11 mouse cellular contexts compared by ENCODE assay signal in genomic region chr8:61615711-61616697, GRCm38 (mm10).
DNase-seq lines count a peak whose midpoint lies in the region; ATAC-seq and TF ChIP-seq lines count a peak whose summit lies in the region.
"Had no signal": no experiment of that assay in that cellular context is flagged by ENCODE, and none has a peak within 500 bp of the region (broad histone marks: within the 10 kb centered on the region; RNA-seq: fewer than 3 reads in every experiment).

No protein-coding gene starts in this region.

- no peaks in the 10 kb centered on the region for H3K4me1 ChIP-seq in lung, embryonic 15.5 days
- H3K4me1 ChIP-seq in limb, embryonic 12.5 days (replicated peaks), result peaks cover 19% of the 10 kb centered on the region
- no peaks in the 10 kb centered on the region for H3K4me1 ChIP-seq in forebrain, embryonic 16.5 days (replicated peaks; ENCODE audit: control insufficient read depth, insufficient read depth, low read length)

- no peaks in the 10 kb centered on the region for H3K27me3 ChIP-seq in lung, embryonic 15.5 days
- H3K27me3 ChIP-seq in limb, embryonic 12.5 days, result no peaks in the 10 kb centered on the region
- no peaks in the 10 kb centered on the region for H3K27me3 ChIP-seq in forebrain, embryonic 16.5 days (replicated peaks; ENCODE audit: control insufficient read depth, insufficient read depth, low read length)
- H3K27me3 ChIP-seq: CH12.LX had no signal

- no peak for TF ChIP-seq CTCF in layer of hippocampus, adult 2 months (conservative IDR thresholded peaks at IDR 0.05)

- H3K4me2 ChIP-seq in lung, embryonic 15.5 days, result no peak overlapping the region
- H3K4me2 ChIP-seq in limb, embryonic 12.5 days, result no peak overlapping the region
- no peak overlapping the region for H3K4me2 ChIP-seq in forebrain, embryonic 16.5 days (ENCODE audit: low read length)

- no peaks in the 10 kb centered on the region for H3K36me3 ChIP-seq in lung, embryonic 15.5 days
- peaks cover 6% of the 10 kb centered on the region; the same call in 1 of the 2 replicates for H3K36me3 ChIP-seq in limb, embryonic 12.5 days
- no peaks in the 10 kb centered on the region for H3K36me3 ChIP-seq in forebrain, embryonic 16.5 days (ENCODE audit: control insufficient read depth, insufficient read depth)

- 43% methylated on average over 9 of the region's 9 CpGs for WGBS in lung, embryonic 15.5 days
- WGBS in limb, embryonic 12.5 days, result 70% methylated on average over 9 of the region's 9 CpGs
- WGBS in forebrain, embryonic 16.5 days, result 78% methylated on average over 9 of the region's 9 CpGs

- intact Hi-C loops in left cerebral cortex, postnatal 10 days (cut with DNase I), result no loop called here

- no peak overlapping the region for H3K9ac ChIP-seq in lung, embryonic 15.5 days
- no peak overlapping the region for H3K9ac ChIP-seq in limb, embryonic 12.5 days (replicated peaks)
- no peak overlapping the region for H3K9ac ChIP-seq in forebrain, embryonic 16.5 days (replicated peaks; ENCODE audit: low read depth, low read length)

- H3K27ac ChIP-seq in lung, embryonic 15.5 days, result peak overlapping the region; percentile 56; the same call in 1 of the 2 replicates
- H3K27ac ChIP-seq in limb, embryonic 12.5 days, result 0 out of 2 replicates have a peak overlapping the region, but pooled peaks have one; percentile 29
- no peak overlapping the region for H3K27ac ChIP-seq in forebrain, embryonic 16.5 days (ENCODE audit: low read length)
- H3K27ac ChIP-seq in layer of hippocampus, adult 2 months, result no peak overlapping the region

- ATAC-seq in lung, embryonic 15.5 days (ENCODE audit: borderline replicate concordance, extremely low read depth, low FRiP score, low TSS enrichment), result peak; percentile 51; the same call in 1 of the 2 replicates
- ATAC-seq in common myeloid progenitor, adult 5-6 weeks (replicated peaks; ENCODE audit: low read depth, poor library complexity, severe bottlenecking), result peak; percentile 93
- ATAC-seq in limb, embryonic 12.5 days (ENCODE audit: insufficient number of reproducible peaks, insufficient read depth, low FRiP score, low TSS enrichment, low read depth), result no peak
- ATAC-seq in megakaryocyte progenitor cell, adult 5-6 weeks (replicated peaks; ENCODE audit: poor library complexity), result peak; percentile 95
- ATAC-seq in forebrain, embryonic 16.5 days, result no peak

- no peak overlapping the region for H3K4me3 ChIP-seq in lung, embryonic 15.5 days
- H3K4me3 ChIP-seq in limb, embryonic 12.5 days (replicated peaks), result no peak overlapping the region
- no peak overlapping the region for H3K4me3 ChIP-seq in forebrain, embryonic 16.5 days (replicated peaks; ENCODE audit: low read length)
- H3K4me3 ChIP-seq in layer of hippocampus, adult 2 months, result no peak overlapping the region

- DNase-seq in lung, postnatal 25 days (ENCODE audit: low spot score), result no peak
- no peak for DNase-seq in left cerebral cortex, postnatal 10 days (ENCODE audit: extremely low spot score in 1 of 2, low spot score in 2 of 2)
- no peak for DNase-seq in layer of hippocampus, adult 2 months (ENCODE audit: low spot score in 2 of 2)
- DNase-seq: cerebellum, postnatal 36 days; kidney, postnatal 14 days had no signal

- H3K9me3 ChIP-seq in lung, embryonic 15.5 days, result no peaks in the 10 kb centered on the region
- no peaks in the 10 kb centered on the region for H3K9me3 ChIP-seq in limb, embryonic 12.5 days
- H3K9me3 ChIP-seq in forebrain, embryonic 16.5 days (ENCODE audit: control insufficient read depth, low read length), result no peaks in the 10 kb centered on the region

Comparison
In these comparisons a context has a peak if more than half of its experiments do, and no peak if none do; other contexts are left out.
1. ATAC-seq: peak in lung, embryonic 15.5 days (single experiment), common myeloid progenitor, adult 5-6 weeks (single experiment) and megakaryocyte progenitor cell, adult 5-6 weeks (single experiment); none in limb, embryonic 12.5 days (single experiment) and forebrain, embryonic 16.5 days (single experiment).
2. H3K27ac ChIP-seq: peak in lung, embryonic 15.5 days (single experiment) and limb, embryonic 12.5 days (single experiment); none in forebrain, embryonic 16.5 days (single experiment) and layer of hippocampus, adult 2 months (single experiment).